Comparison of ENCODE assay signal across 22 mouse cellular contexts in genomic region chr17:49668296-49668695, GRCm38 (mm10). TPM values are rescaled to one million over a fixed set of nuclear protein-coding genes. Genes with fewer than 3 reads are reported as not detected.
"Had no signal": no experiment of that assay in that cellular context is flagged by ENCODE, and none has a peak within 500 bp of the region (broad histone marks: within the 10 kb centered on the region; RNA-seq: fewer than 3 reads in every experiment).

No protein-coding gene starts in this region.

- DNase-seq: left cerebral cortex, postnatal 4 days; liver; liver, embryonic 13.5 days; liver, postnatal 0 days; lung, adult 18-20 months; lung, adult 2 months; lung, embryonic 14.5 days; lung, postnatal 10 days; lung, postnatal 14 days; lung, postnatal 36 days; lung, postnatal 4 days; midbrain, embryonic 14.5 days had no signal

- ATAC-seq: liver, embryonic 12.5 days; liver, postnatal 0 days; lung, postnatal 0 days; midbrain, embryonic 13.5 days; midbrain, embryonic 15.5 days; midbrain, embryonic 16.5 days had no signal

RNA-seq across cellular contexts. Expression of gene Kif6, which starts 53.4 kb away (rescaled TPM):
- total RNA-seq: liver, adult 2 months; megakaryocyte progenitor cell, adult 5-6 weeks; megakaryocyte, adult 5-6 weeks; megakaryocyte-erythroid progenitor cell, adult 5-6 weeks; monocyte, adult 5-6 weeks had no signal
